Mouse (Mus musculus) lung, postnatal 4 days (tissue): Measurements from ENCODE around the gene Zfp617.
"Not testable (repeated sequence)": the region's sequence is repeated elsewhere in the genome, so short reads cannot be mapped to it uniquely, and the experiment has no call there.

Source experiments
- DNase-seq, 2 experiments: peaks; one replicate each; pipeline ENCODE4 v3.0.0; 2021

Zfp617 gene

DNA sequence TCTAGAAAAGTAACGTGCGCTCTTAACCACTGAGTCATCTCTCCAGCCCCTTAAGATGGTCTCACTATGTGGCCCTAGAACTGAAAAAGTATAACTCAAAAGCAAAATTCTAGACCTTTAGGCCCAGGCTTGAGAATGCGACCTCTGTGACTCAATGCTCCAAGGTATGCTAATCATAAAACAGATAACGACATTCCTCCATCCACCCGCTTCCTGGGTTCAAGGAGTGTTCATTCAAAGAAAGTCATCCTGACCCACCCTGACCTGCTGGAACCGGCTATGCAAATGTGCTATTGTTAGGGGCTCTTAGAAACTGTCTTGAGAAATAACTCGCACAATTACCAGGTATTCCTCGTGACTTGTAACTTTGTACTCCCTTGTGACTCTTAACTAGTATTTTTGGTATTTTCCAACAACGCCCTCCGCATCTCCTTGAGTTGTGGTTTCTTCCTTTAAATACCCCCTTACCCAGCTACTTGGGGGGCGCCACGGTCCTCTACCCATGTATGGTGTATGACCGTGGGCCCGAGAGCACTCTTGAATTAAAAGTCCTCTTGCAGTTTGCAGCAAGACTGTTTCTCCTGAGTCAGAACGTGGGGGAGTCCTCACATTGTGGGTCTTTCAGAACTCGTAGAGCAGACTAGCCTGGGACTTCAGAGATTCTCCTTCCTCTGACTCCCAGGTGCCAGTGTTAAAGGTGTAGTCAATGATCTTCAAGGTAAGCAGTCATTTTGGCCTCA lies 44.7 kb downstream of the Zfp617 start:
- DNase-seq: not testable (repeated sequence)

DNA sequence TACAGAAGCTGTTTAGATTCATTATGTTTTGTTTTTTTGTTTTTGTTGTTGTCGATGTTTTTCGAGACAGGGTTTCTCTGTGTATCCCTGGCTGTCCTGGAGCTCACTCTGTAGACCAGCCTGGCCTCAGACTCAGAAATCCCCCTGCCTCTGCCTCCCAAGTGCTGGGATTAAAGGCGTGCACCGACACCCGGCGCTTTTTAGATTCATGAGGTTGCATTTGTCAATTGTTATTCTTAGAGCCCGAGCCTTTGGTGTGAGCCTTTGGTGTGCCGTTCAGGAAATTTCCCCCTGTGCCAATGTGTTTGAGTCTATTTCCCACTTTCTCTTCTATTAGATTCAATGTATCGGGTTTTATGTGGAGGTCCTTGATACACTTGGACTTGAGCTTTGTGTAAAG lies 46.2 kb downstream of the Zfp617 start:
- no peak for DNase-seq

GRCm38 (mm10) chr8:71960483-71960882 lies 52.0 kb downstream of the Zfp617 start:
- DNase-seq: no peak

GRCm38 (mm10) chr8:71961796-71962195 lies 53.4 kb downstream of the Zfp617 start:
- no peak for DNase-seq

- DNase-seq: no peak
These were observed 55.6 kb downstream of the Zfp617 start for GRCm38 (mm10) chr8:71964051-71964450.

GRCm38 (mm10) chr8:71965166-71965565 lies 56.7 kb downstream of the Zfp617 start:
- DNase-seq: no peak

DNA sequence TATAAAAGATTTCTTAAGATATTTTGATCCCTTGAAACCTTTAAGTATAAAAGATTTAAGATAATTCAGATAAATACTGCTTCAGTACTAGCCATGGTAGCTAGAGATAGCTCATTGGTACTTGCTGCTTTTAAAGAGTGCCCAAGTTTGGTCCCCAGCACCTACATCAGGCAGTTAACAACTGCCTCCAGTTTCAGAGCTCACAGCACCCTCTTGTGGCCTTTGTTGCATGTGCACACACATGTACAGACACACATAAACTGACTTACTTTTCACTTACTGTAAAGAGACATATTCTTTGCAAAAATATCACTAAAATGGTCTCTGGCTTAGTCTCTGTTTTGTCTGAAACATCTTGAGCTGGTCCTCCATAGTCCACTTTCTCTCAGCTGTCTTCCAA lies 58.0 kb downstream of the Zfp617 start:
- DNase-seq: no peak

DNA sequence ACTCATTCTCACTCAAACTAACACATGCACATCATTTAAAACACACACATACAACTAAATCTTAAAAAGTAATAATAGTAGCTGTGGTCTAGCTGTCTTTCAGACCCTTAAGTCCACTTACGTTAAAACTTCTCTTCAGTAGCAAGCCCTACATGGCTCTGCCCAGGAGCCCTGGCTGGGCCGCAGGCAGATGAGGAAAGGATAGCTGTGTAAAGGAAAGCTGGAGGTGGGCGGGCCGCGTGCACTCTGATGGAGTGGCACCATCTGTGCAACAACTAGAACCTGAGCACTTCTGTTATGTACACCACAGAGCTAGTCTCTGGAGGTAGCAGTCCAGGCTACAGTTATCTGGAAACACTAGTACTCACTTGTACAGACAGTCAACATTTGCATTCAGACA lies 58.8 kb downstream of the Zfp617 start:
- DNase-seq: no peak

GRCm38 (mm10) chr8:71968100-71968499 lies 59.7 kb downstream of the Zfp617 start:
- no peak for DNase-seq

DNA sequence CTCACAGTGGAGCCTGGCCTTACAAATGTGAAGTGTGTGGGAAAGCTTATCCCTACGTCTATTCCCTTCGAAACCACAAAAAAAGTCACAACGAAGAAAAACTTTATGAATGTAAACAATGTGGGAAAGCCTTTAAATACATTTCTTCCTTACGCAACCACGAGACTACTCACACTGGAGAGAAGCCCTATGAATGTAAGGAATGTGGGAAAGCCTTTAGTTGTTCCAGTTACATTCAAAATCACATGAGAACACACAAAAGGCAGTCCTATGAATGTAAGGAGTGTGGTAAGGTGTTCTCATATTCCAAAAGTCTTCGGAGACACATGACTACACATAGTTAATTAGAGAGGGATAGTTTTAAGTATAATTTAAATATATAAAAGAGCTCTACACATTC lies 60.2 kb downstream of the Zfp617 start:
- DNase-seq: no peak

DNA sequence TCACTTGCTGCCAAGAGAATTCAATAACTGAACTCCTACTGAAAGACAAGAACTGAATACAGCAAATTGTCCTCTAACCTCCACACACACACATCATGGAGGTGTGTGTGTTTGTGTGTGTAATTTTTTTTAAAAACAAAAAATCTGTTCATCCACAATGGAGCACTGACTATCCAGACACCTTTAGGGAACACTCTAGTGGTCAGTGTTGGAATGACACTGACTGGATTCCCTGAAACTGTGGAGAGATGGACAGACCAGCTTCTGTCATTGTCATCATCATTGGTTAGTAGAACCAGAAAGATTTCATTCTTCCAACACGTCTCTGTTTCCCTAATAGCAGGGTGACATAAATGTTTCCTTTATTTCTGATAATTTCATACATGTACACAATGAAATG lies 63.5 kb downstream of the Zfp617 start:
- DNase-seq: peak in 1 of 2 experiments; percentile 39

GRCm38 (mm10) chr8:71974211-71974610 lies 65.8 kb downstream of the Zfp617 start:
- no peak for DNase-seq

DNA sequence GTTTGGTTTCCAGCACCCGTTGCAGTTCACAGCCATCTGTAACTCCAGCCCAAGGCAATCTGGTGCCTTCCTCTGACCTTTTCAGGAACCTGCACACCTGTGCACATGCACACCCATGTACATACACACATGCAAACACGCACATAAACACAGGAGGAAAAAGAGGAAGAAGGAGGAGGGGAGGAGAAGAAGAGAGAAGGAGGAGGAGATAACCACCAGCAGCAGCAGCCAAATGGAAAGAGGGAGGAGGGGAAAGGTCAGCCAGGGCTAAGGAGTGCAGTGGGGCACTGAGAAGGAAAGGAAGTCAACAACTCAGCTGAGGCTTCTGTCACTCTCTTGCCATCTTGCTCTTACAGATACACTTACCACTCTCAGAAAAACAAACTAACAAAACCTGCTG lies 72.6 kb downstream of the Zfp617 start:
- no peak for DNase-seq

GRCm38 (mm10) chr8:71981456-71981855 lies 73.0 kb downstream of the Zfp617 start:
- DNase-seq: no peak
